Mouse (Mus musculus) C2C12 (cell line): ENCODE results near the gene Gm3248. TPM values are rescaled to one million over a fixed set of nuclear protein-coding genes. Genes with fewer than 3 reads are reported as not detected.
"Not testable (repeated sequence)": the region's sequence is repeated elsewhere in the genome, so short reads cannot be mapped to it uniquely, and the experiment has no call there.

Source experiments
- H3K27me3 ChIP-seq: one replicate; pipeline ENCODE4 v1.6.1; 2011; ENCODE audit not compliant: control insufficient read depth, insufficient read depth, insufficient read length
- H3K36me3 ChIP-seq: one replicate; pipeline ENCODE4 v1.6.1; 2011; ENCODE audit not compliant: control insufficient read depth, insufficient read depth
- H3K4me3 ChIP-seq: one replicate; pipeline ENCODE4 v1.5.1; 2011; ENCODE audit warnings: mild to moderate bottlenecking, control low read depth; ENCODE audit not compliant: poor library complexity, insufficient read depth, severe bottlenecking
- H3K79me2 ChIP-seq: one replicate; pipeline ENCODE4 v1.6.1; 2011; ENCODE audit not compliant: control insufficient read depth, insufficient read depth
- H3K79me3 ChIP-seq: one replicate; pipeline ENCODE4 v1.6.1; 2011; ENCODE audit warnings: low read depth, control low read depth
- H3ac ChIP-seq: one replicate; pipeline ENCODE3; 2011; ENCODE audit warnings: low read depth; ENCODE audit not compliant: control insufficient read depth, insufficient read length
- long read RNA-seq, 2 experiments: library from polyadenylated mRNA; unstranded; transcript quantifications; one replicate each; pipeline ENCODE4 v2.0.0; 2019 to 2020
- polyA plus RNA-seq: library from polyadenylated mRNA; unstranded; fragments of >200 nt; fragmentation: generic; extraction: Trizol; gene quantifications from one replicate; pipeline ENCODE4 v1.2.1, GENCODE M21; 2012; ENCODE audit warnings: missing spikeins

The Gm3248 gene
- polyA plus RNA-seq = not detected
- long read RNA-seq, experiment 1 = 0 reads
- long read RNA-seq, experiment 2 = 0 reads

DNA sequence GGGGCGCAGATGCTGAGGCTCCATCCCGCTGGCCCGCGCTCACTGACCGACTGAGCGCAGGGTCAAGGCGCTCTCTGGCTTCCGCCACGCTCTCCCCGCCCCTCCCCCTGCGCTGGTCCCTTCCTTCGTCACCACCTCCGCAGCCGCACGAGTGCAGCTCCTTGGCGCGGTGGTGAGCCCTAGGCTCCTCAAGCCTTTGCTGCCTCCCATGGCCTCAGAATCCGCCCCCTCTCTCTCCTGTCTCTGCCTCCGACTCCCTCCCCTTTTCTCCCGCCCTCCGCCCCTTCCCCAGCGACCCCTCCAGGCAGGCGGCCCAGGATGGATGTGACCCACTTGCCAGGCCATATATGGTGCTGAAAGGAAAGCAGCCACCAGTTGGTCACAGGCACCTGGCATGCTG, at the start of gene Gm3248:
Gm3248 (minus strand) TSS at position 111 of the 400 bp plus-strand sequence.
- H3ac ChIP-seq, H3K79me2 ChIP-seq, H3K27me3 ChIP-seq, H3K79me3 ChIP-seq, H3K36me3 ChIP-seq, H3K4me3 ChIP-seq: not testable (repeated sequence)

DNA sequence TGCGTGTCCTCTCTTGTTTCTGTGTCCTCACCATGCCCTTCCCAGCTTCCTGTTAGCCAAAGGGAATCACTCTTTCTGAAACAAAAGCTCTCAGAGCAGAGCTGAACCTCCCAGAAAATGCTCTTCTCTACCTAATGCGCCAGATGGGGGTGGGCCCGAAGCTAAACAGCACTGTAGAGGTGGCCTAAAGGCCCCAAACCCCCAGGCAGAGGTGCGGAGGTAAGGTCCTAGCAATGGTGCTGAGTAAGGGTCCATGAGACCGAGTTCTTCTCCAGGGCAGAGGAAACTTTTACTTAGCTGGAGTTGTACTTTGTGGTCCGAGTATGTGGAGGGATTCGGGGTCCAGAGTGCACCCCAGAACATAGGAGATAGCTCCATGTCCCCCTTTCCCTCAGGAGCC, 25.6 kb upstream of the Gm3248 start:
- not testable (repeated sequence) for H3ac ChIP-seq, H3K36me3 ChIP-seq, H3K79me3 ChIP-seq, H3K4me3 ChIP-seq, H3K79me2 ChIP-seq, H3K27me3 ChIP-seq

DNA sequence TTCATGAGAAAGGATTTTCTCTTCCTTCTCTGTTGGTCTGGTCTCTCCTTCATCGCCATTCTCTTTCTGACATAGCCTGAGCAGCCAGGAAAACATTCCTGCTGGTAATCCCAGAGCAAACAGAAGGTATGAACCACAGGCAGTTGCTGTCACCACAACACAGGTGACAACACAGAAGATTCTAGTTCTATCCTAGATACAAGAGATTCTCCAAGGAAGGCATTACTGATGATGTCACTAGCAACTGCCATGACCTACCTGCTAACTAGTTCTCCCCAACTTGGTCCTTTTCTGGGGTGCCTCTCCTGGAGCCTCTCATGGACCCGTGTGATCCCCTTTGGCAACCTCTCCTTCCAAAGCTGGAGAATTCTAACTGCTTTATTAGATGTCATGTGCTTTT, 17.5 kb upstream of the Gm3248 start, which contains the start of gene Gm3453:
Gm3453 (minus strand) TSS at position 101 of the 400 bp plus-strand sequence.
- H3K4me3 ChIP-seq, H3K79me2 ChIP-seq, H3K79me3 ChIP-seq, H3K27me3 ChIP-seq, H3ac ChIP-seq, H3K36me3 ChIP-seq: not testable (repeated sequence)

GRCm38 (mm10) chr14:5962441-5962840, 896 bp upstream of the Gm3248 start:
- H3K79me3 ChIP-seq, H3ac ChIP-seq, H3K4me3 ChIP-seq, H3K36me3 ChIP-seq, H3K27me3 ChIP-seq, H3K79me2 ChIP-seq: not testable (repeated sequence)

GRCm38 (mm10) chr14:5961102-5961501, 443 bp downstream of the Gm3248 start:
- not testable (repeated sequence) for H3K36me3 ChIP-seq, H3K79me3 ChIP-seq, H3ac ChIP-seq, H3K79me2 ChIP-seq, H3K4me3 ChIP-seq, H3K27me3 ChIP-seq

DNA sequence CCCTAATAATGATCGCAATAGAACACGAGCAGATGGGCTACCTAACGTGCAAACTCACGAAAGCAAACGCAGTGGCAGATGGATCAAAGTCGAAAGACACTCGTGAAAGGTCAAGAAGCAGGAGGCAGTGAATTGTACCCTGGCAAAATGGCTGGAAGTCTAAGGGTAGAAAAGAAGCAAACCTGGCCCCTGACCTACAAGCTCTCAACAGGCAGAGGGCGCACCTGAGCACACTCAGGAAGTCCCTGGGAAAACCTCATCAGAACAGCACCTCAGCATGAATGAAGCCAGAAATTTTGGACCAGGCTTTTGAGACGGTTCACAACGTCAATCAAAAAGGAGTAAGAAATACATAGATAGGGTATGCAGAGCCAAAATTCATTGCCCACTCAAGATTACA, 1.1 kb downstream of the Gm3248 start:
- not testable (repeated sequence) for H3K79me3 ChIP-seq, H3K27me3 ChIP-seq, H3ac ChIP-seq, H3K79me2 ChIP-seq, H3K4me3 ChIP-seq, H3K36me3 ChIP-seq

- H3K36me3 ChIP-seq, H3ac ChIP-seq, H3K79me3 ChIP-seq, H3K27me3 ChIP-seq, H3K4me3 ChIP-seq, H3K79me2 ChIP-seq: not testable (repeated sequence)
Observed at GRCm38 (mm10) chr14:5923276-5923675, 38.3 kb downstream of the Gm3248 start.

- not testable (repeated sequence) for H3K27me3 ChIP-seq, H3K4me3 ChIP-seq
Observed at GRCm38 (mm10) chr14:5918330-5918942, 43.1 kb downstream of the Gm3248 start.

DNA sequence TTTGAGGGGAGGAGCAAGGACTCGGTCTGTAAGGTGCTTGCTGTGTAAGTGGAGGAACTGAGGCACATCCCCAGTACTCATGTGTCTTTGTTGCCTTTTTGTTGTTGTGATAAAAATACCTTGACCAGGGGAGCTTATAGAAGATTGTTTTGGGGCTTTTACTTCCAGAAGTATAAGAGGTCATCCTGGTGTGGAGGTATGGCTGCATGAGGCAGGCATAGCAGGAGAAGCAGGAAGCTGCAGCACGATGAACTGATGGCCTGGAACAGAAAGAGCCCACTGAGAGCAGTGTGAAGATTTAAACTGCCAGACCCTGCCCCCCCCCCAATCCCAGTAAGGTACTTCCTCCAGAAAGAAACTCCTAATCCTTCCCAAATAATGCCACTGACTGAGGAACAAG, 47.8 kb downstream of the Gm3248 start:
- not testable (repeated sequence) for H3K79me3 ChIP-seq, H3K27me3 ChIP-seq, H3K4me3 ChIP-seq, H3K79me2 ChIP-seq, H3K36me3 ChIP-seq, H3ac ChIP-seq

More at GRCm38 (mm10) chr14:5918330-5918942, 43.1 kb downstream of the Gm3248 start:
- not testable (repeated sequence) for H3K36me3 ChIP-seq, H3K79me2 ChIP-seq, H3ac ChIP-seq, H3K79me3 ChIP-seq

Other genes starting within 250 kb of the Gm3248 start
- gene Gm3373, start 220.2 kb downstream of the Gm3248 start, polyA plus RNA-seq = not detected
- gene Gm3383, start 153.8 kb downstream of the Gm3248 start, polyA plus RNA-seq = not detected
- gene Gm3424, start 131.4 kb downstream of the Gm3248 start, polyA plus RNA-seq = not detected
- not detected for gene Gm8237, start 81.4 kb downstream of the Gm3248 start, polyA plus RNA-seq
- gene Gm3453, start 17.4 kb upstream of the Gm3248 start, polyA plus RNA-seq = not detected
- gene Gm6337, start 96.5 kb upstream of the Gm3248 start, polyA plus RNA-seq = not detected
- not detected for gene Gm8206, start 132.2 kb upstream of the Gm3248 start, polyA plus RNA-seq
- not detected for gene Gm3468, start 146.9 kb upstream of the Gm3248 start, polyA plus RNA-seq
- not detected for gene Gm3476, start 164.1 kb upstream of the Gm3248 start, polyA plus RNA-seq